Comparison of ENCODE assay signal across 8 mouse cellular contexts in genomic region chr2:178118801-178119560, GRCm38 (mm10). TPM values are rescaled to one million over a fixed set of nuclear protein-coding genes. Genes with fewer than 3 reads are reported as not detected.
DNase-seq lines count a peak whose midpoint lies in the region; ATAC-seq lines count a peak whose summit lies in the region.

Gene Phactr3 (plus strand): TSS chr2:178118975.

- H3K4me1 ChIP-seq in forebrain, embryonic 13.5 days, result peaks cover 10% of the 10 kb centered on the region
- peaks cover 17% of the 10 kb centered on the region for H3K4me1 ChIP-seq in neural tube, embryonic 12.5 days

- H3K9me3 ChIP-seq in forebrain, embryonic 13.5 days (replicated peaks), result no peaks in the 10 kb centered on the region
- H3K9me3 ChIP-seq in neural tube, embryonic 12.5 days, result no peaks in the 10 kb centered on the region

- H3K36me3 ChIP-seq in forebrain, embryonic 13.5 days (ENCODE audit: poor library complexity, severe bottlenecking), result no peaks in the 10 kb centered on the region
- H3K36me3 ChIP-seq in neural tube, embryonic 12.5 days, result no peaks in the 10 kb centered on the region

- intact Hi-C loops in left cerebral cortex, postnatal 10 days (cut with DNase I), result no loop called here

- peak; percentile 64 for ATAC-seq in forebrain, embryonic 13.5 days
- peak; percentile 49; the same call in 1 of the 2 replicates for ATAC-seq in neural tube, embryonic 12.5 days (ENCODE audit: low FRiP score, low read depth)

- H3K4me2 ChIP-seq in forebrain, embryonic 13.5 days, result peak within 1 kb of the TSS; percentile 82
- peak within 1 kb of the TSS; percentile 96 for H3K4me2 ChIP-seq in neural tube, embryonic 12.5 days (replicated peaks)

- H3K9ac ChIP-seq in forebrain, embryonic 13.5 days, result peak within 1 kb of the TSS; percentile 64
- peak within 1 kb of the TSS; percentile 58 for H3K9ac ChIP-seq in neural tube, embryonic 12.5 days

- no peak for DNase-seq in left cerebral cortex, adult 18-20 months (ENCODE audit: low spot score in 2 of 2)
- DNase-seq in left cerebral cortex, adult 9 months (ENCODE audit: low spot score in 2 of 2), result no peak
- DNase-seq in cerebellum, adult 9-10 months, result peak; percentile 74
- peak in 1 of 2 experiments; percentile 39 for DNase-seq in left cerebral cortex, postnatal 10 days (ENCODE audit: extremely low spot score in 1 of 2, low spot score in 2 of 2)
- DNase-seq in spleen, postnatal 14 days (ENCODE audit: low spot score in 2 of 2), result no peak
- no peak for DNase-seq in kidney, postnatal 14 days

- no peak within 1 kb of the TSS for H3K27ac ChIP-seq in forebrain, embryonic 13.5 days
- no peak within 1 kb of the TSS for H3K27ac ChIP-seq in neural tube, embryonic 12.5 days

- peaks cover 32% of the 10 kb centered on the region for H3K27me3 ChIP-seq in forebrain, embryonic 13.5 days
- H3K27me3 ChIP-seq in neural tube, embryonic 12.5 days (replicated peaks), result peaks cover 26% of the 10 kb centered on the region

- 2% methylated on average over 45 of the region's 45 CpGs for WGBS in forebrain, embryonic 13.5 days
- WGBS in neural tube, embryonic 12.5 days, result under 1% methylated on average over 45 of the region's 45 CpGs

- peak within 1 kb of the TSS; percentile 43 for H3K4me3 ChIP-seq in forebrain, embryonic 13.5 days
- H3K4me3 ChIP-seq in neural tube, embryonic 12.5 days, result peak within 1 kb of the TSS; percentile 39

RNA-seq across cellular contexts. Expression of gene Phactr3, which starts in this region (rescaled TPM):
- 100 to 1,000 TPM; 143 to 145 TPM for total RNA-seq in left cerebral cortex, adult 18-20 months (2021)
- polyA plus RNA-seq in forebrain, embryonic 13.5 days (2015; fragmentation: Nextera tagmentation; extraction: Ambion mirVana), result 27.0 and 29.9 TPM in 2 replicates
- 100 to 1,000 TPM; 139 to 146 TPM for total RNA-seq in left cerebral cortex, postnatal 10 days (2021)
- polyA plus RNA-seq in neural tube, embryonic 12.5 days (2016; fragmentation: Nextera tagmentation; extraction: Ambion mirVana), result 19.5 and 21.7 TPM in 2 replicates
